Mouse (Mus musculus): Measurements from ENCODE around the gene Ankrd33.
"Not testable (repeated sequence)": the region's sequence is repeated elsewhere in the genome, so short reads cannot be mapped to it uniquely, and the experiment has no call there.

Ankrd33 gene

GRCm38 (mm10) chr15:101086451-101086850 lies 29.1 kb upstream of the Ankrd33 start:
- DNase-seq (ENCODE audit: low read depth, low spot score), result no peak

- DNase-seq (ENCODE audit: low read depth, low spot score), result no peak
Observed at GRCm38 (mm10) chr15:101086956-101087355, 28.6 kb upstream of the Ankrd33 start.

GRCm38 (mm10) chr15:101088291-101088690 lies 27.3 kb upstream of the Ankrd33 start:
- DNase-seq (ENCODE audit: low read depth, low spot score), result no peak

GRCm38 (mm10) chr15:101091551-101091950 lies 24.0 kb upstream of the Ankrd33 start:
- DNase-seq (ENCODE audit: low read depth, low spot score), result no peak

- DNase-seq (ENCODE audit: low read depth, low spot score), result no peak
Observed at GRCm38 (mm10) chr15:101092121-101092828, 23.3 kb upstream of the Ankrd33 start.

GRCm38 (mm10) chr15:101092829-101093648 lies 22.5 kb upstream of the Ankrd33 start:
- DNase-seq (ENCODE audit: low read depth, low spot score), result no peak

- no peak for DNase-seq (ENCODE audit: low read depth, low spot score)
Observed at GRCm38 (mm10) chr15:101093988-101094387, 21.6 kb upstream of the Ankrd33 start.

GRCm38 (mm10) chr15:101094979-101095378 lies 20.6 kb upstream of the Ankrd33 start:
- DNase-seq (ENCODE audit: low read depth, low spot score), result no peak

- DNase-seq (ENCODE audit: low read depth, low spot score), result no peak
Observed at GRCm38 (mm10) chr15:101095392-101095791, 20.2 kb upstream of the Ankrd33 start.

- no peak for DNase-seq (ENCODE audit: low read depth, low spot score)
Observed at GRCm38 (mm10) chr15:101097985-101098651, 17.4 kb upstream of the Ankrd33 start.

- DNase-seq (ENCODE audit: low read depth, low spot score), result no peak
Observed at GRCm38 (mm10) chr15:101100996-101101395, 14.6 kb upstream of the Ankrd33 start.

GRCm38 (mm10) chr15:101103605-101104304 lies 11.8 kb upstream of the Ankrd33 start:
- DNase-seq (ENCODE audit: low read depth, low spot score), result no peak

- peak; percentile 61 for DNase-seq (ENCODE audit: low read depth, low spot score)
Observed at GRCm38 (mm10) chr15:101105496-101105994, 10.0 kb upstream of the Ankrd33 start.

- no peak for DNase-seq (ENCODE audit: low read depth, low spot score)
Observed at GRCm38 (mm10) chr15:101106011-101106410, 9.5 kb upstream of the Ankrd33 start.

GRCm38 (mm10) chr15:101107906-101108671 lies 7.5 kb upstream of the Ankrd33 start:
- DNase-seq (ENCODE audit: low read depth, low spot score), result no peak

- no peak for DNase-seq (ENCODE audit: low read depth, low spot score)
Observed at GRCm38 (mm10) chr15:101113176-101113575, 2.4 kb upstream of the Ankrd33 start.

- not testable (repeated sequence) for DNase-seq (ENCODE audit: low read depth, low spot score)
Observed at GRCm38 (mm10) chr15:101113778-101114177, 1.8 kb upstream of the Ankrd33 start.

- DNase-seq (ENCODE audit: low read depth, low spot score), result peak; percentile 43
Observed at GRCm38 (mm10) chr15:101118399-101119125, 3.0 kb downstream of the Ankrd33 start.

- DNase-seq (ENCODE audit: low read depth, low spot score), result no peak
Observed at GRCm38 (mm10) chr15:101121411-101122289, 6.1 kb downstream of the Ankrd33 start.
